Mouse (Mus musculus) T-cell, adult 2 months (primary cell): Measurements from ENCODE around the gene Tlk2.
A peak's percentile ranks its signal among the peaks of the same experiment; 100 is the strongest.

Source experiments
- DNase-seq: peaks from one replicate; pipeline ENCODE4 v3.0.0; 2022; ENCODE audit warnings: low spot score

Tlk2 gene

DNA sequence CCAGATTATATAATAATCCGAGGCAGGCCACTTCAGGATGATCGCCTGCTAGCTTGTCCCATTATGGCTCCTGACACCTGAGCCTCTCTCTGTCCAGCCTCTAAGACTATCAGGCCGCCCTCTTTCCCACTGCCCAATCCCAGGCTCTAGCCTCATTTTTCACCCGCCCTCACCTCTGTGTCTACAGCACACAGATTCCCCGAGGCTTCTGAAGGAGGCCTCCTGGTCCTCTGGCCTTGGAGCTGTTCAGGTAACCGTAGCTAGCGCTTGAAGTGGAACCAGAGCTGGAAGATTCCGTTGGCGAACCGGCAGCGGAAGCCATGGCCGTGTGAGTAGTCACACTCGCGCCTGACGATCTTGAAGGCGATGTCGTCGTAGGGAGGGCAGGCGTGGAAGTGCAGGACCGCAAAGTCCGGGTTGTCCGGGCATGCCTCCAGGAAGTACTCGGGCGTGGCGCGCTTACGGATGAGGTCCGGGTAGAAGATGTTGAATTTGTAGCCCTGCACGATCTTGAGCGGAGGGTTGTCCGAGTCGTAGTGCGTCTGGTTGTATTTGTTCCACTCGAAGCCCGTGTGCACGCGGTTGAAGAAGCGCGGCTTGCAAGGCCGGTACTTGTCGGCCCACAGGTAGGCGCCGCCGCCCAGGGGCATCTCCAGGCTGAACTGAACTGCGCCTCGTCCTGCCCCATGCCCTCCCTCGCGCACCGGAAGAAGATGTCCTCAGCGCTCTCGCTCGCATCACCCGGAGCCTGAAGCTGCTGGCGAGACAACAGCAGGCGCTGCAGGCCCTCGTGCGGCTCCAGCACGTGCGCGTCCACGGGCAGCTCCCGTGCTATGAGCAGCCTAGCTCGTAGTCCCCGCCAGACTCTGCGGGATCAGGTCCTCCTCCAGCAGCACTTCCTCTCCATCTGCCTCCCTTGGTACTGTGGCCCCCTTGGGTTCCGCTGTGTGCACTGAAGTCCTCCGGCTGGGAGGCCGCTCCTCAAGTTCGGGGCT lies 13.8 kb upstream of the Tlk2 start:
- DNase-seq: no peak

DNA sequence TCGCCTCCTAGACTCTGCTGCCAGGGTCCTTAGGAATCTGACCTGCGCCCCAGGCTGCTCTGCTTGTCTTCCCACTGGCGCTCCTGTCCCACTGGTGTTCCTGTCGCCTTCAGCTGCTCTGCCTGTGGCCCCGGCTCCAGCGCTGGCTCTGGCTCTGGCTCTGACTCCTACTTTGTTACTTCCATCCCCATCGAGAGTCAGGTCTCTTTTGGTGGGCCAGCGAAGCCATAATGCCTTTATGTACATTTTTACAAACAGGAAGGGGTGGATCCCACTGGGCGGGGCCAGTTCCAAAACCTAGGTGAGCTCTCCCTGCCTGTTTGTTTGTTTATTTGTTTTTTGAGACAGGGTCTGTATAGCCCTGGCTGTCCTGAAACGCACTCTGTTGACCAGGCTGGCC lies 11.8 kb upstream of the Tlk2 start:
- DNase-seq: no peak

DNA sequence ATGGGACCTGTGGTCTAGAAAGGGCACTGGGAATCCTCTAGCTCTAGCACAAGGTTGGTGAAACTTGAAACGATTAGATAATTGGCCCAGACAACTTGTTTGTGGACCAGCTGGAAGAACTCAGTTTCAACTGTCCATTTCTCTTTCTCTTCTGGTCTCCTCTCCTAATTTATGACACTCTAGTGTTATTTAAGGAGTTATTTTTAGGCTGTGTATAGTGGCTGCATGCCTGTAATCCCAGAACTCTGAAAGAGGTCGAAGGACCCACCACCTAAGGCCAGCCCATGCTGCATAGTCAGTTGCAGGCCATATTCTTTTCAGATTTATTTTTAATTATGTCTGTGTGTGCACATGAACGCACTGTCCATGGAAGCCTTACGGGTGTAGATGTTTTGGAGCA lies 916 bp downstream of the Tlk2 start:
- DNase-seq: no peak

DNA sequence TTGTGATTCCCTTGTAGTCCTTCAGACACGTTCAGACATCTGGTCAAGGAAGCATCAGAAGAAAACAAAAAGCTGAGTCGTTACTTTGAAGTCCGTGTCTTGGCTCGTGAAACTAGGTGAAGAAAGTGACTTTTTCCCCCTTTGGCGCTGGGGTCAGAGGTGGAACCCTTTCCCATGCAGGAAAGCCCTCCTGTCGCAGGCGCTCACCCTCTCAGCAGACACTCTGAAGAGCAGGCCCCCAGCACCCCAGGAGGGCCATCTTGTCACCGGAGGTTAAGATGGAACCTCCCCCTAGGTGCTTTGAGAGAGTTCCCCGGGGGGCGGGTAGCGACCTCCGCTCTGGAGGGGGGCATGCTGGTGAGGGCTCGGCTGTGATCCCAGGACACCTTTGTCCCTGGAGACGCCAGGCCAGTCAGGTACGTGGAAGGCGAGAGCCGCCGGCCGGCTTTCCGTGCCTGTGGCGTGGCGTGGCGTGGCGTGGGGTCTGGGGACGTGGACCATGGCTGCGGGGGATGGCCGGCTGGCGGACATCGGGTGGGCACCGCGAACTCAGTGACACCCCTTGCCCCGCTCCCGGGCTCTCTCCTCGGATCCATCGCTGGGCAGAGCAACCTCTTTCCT lies 2.0 kb downstream of the Tlk2 start:
- peak; percentile 52 for DNase-seq

DNA sequence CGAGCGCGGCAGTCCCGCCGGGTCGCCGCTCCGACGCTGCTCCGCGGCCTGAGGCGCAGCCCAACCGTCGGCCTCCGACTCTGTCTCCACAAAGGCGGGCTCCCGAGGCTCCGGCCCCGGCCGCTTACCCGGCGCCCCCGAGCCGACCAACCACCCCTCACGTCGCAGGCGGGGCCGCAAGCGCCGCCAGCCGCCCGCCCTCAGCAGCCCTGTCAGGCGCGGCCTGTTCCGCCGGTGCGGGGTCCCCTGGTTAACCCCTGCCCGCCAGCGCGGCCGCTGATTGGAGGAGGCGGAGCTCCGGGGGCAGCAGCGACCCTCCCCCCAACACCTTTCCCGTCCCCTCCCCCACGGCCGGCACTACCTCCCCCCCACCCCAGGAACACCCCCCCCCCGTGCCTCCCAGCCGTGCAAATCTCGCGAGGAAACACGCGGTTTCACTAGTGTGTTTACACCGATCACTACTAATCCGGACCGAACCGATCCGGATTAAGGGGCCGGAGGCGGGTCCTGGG lies 2.6 kb downstream of the Tlk2 start:
- peak; percentile 84 for DNase-seq

DNA sequence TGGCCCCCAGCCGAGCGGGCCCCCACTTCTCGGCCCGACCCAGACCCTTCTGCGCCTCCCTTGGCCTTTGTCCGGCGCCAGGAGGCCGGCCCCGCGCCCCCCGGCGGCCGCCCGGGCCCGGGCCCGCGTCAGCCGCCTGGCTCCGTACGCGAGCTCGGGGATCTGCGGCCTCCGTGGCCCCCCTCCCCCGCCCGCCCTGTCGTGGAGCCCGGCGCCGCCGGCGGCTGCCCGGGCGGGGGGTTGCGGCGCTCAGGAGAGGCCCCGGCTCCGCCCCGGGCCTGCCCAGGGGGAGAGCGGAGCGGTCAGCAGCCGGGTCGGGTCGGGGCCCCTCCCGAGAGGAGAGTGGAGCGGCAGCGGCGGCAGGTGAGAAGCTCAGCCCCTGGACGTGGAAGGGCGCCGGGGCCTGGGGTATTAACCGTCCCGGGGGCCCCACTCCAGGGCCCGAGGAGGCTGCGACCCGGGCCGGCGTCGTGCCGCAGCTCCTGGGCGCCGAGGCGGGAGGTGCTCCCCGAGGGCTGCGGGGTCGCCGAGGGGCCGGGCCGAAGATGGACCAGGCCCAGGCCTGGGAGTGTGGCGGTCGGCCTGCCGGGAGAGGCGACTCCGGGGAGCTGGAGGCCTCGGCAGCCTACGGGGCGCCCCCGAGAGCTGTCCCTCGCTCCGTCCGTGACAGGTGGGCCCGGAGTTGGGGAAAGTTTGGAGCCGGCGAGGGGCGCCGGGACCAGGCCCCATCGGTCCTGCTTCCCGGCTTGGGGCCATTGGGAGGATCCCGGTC lies 3.3 kb downstream of the Tlk2 start:
- peak; percentile 43 for DNase-seq

DNA sequence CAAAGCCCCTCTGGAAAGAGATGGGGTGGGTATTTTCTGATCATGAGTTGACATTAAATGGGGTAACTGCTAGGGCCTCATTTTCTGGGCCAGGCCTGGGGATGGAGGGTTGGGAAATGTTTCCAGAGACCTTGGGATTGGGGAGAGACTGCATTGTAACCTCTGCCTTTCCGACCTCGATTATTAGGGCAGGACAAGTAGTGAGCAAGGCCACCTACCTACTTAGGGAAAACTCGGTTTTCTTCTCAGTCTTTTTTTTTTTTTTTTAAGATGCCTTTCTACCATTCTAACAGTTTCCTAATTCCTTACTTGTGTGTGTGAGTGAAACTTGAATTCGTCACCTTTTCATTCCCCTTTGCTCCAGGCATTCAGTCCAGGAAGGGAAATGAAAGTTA lies 3.9 kb downstream of the Tlk2 start:
- DNase-seq: no peak

DNA sequence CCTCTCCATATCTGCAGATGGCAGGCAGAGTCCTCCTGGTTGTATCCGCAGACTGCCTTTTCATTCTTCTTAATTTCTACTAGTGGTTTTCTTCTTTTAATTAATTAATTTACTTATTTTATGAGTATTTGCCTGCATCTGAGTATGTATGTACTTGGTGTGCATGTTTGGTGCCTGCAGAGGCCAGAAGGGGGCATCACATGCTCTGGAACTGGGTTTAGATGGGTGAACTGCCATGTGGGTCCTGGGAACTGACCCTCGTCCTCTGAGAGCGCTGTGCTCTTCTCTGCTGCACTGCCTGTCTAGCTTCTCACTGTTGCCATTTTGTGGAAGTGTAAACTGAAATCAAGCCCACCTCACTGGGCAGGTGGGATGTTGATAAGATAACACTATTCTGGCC lies 6.1 kb downstream of the Tlk2 start:
- DNase-seq: no peak

DNA sequence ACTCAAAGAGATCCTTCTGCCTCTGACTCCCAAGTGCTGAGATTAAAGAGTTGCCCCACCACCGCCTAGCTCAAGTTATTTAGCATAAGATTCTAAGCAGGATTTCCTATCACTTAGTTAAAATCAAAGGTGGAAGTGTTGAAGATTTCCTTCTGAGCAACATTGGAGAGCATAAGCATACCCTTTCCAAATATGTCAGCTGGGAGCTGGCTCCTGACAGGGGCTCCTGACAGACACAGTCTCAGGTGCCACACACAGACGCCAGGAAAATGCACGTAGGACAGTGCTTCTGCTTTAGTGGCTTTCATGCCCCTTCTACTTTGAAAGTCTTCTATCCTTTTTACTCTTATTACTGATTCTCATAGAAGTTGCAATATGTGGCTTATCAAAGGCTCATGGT lies 13.6 kb downstream of the Tlk2 start:
- no peak for DNase-seq

DNA sequence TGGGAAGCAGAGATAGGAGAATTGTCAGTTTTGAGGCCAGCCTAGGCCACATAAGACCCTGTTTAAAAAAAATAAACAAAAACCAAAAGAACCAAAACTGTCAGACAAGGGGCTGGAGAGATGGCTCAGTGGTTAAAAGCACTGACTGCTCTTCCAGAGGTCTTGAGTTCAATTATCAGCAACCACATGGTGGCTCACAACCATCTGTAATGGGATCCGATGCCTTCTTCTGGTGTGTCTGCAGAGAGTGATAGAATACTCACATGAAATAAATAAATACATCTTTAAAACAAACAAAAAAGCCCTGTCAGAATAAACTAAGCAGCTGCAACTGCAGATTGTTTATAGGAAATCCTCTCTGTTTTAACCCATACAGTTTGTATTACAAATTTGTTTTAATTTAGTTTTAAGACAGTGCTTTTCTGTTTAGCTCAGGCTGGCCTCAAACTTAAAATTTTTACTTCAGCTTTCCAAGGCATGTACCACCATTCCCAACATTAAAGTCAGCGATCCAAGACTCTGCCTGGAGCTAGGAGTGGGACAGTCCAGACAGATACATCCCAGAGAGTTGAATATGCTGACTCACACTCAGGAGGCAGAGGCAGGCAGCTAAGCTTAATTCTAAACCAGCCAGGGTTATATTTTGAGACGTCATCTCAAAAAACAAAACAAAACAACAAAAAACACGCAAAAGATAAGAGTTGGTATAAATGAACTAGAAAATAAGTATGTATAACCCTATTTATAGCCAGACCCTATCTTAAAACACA lies 18.5 kb downstream of the Tlk2 start:
- DNase-seq: no peak

DNA sequence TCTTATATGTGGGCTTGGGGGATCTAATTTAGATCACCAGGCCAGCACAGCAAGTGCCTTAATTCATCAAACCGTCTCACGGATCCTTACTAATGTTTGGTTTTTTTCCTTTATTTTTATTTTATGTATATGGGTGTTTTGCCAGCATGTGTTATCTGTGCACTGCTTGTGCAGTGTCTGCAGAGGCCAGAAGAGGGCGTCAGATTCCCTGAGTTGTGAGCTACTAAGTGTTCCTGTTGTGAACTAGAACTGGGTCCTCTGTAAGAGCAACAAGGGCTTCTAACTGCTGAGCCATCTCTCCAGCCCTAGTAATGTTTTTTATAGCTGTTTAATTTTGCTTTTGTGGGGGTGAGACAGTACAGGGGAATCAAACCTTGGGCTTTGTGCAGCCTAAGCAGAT lies 23.8 kb downstream of the Tlk2 start:
- DNase-seq: peak; percentile 22

DNA sequence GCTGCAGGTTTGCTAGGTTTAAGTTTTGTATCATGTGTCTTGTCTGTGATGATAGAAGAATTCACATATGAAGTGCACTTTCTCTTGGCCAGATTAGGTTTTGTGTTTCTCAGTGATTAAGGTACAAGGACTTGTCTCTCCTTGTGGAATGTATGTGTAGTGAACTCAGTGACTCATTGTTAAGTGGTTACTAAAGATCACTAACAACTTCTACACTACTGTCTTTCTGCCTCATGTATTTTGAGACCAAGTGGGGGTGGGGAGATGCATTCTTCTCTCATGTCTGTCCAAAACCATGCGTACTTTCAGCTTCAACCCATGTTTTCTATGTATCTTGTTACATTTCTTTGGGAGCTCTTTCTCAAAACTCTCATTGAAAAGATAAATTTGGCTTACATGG lies 31.4 kb downstream of the Tlk2 start:
- no peak for DNase-seq

DNA sequence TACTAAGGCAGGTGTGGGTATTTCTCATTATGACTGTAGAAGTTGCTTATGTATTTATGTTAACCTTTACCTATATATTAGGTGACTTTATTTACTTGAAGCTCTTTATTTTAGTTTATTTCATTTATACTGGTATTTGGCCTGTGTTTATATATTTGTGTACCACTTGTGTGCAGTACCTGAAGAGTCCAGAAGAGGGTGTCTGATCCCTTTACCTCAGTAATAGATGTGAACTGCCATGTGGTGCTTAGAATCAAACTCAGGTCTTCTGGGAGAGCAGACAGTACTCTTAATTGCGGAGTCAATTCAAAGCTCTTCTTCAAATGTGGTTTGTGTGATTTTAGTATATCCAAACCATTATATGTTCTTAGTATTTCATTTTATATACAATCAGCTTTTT lies 35.6 kb downstream of the Tlk2 start:
- DNase-seq: no peak

DNA sequence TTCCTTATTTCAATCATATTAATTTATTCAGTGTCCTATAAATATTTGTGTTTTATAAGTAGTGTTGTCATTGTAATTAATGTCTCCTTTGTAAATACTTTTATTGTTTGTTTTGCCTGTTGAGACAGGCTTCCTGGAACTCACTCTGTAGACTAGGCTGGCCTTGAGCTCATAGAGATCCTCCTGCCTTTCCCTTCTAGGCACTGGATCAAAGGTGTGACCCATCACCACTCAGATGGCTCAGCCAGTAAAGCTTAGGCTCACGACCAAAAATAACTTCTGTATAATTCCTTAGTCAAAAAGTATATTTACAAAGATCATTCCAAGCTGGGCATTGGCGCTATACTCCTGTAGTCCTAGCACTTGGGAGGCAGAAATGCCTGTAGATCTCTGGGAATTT lies 39.2 kb downstream of the Tlk2 start:
- DNase-seq: no peak

DNA sequence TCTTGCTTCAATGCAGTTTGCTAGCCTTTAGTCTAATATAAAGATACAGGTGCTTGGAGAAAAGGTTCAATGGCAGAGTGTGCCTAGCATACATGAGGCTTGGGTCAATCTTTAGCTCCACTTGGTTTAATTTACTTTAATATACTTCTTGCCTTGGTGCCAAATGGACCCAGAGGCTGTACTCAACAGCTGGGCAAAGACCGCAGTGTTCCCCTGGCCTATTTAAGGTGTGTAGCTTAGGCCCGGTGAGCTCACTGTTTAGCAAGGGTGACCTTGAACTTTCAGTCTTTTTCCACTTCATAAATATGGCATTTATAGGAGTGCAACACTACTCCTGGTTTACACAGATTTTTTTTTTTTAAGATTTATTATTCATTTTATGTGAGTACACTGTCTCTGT lies 55.9 kb downstream of the Tlk2 start:
- DNase-seq: no peak

DNA sequence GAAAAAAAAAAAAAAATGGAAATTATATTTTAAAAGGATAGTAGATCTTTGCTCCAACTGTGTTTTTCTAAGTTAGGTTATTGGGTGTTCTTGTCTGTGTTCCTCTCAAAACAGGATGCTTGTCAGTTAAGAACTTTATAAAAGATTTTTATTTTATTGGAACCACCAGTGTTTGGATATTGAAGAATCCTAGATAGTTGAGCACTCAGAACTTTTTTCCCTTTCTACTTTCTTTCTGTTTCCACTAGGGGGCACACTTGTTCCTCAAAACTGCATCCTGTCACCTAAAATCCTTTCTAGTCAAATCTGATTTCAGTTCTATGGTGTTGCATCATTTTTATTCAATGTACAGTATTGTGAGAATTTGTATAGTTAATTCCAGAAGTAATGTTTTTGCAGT lies 62.4 kb downstream of the Tlk2 start:
- DNase-seq: peak; percentile 6

DNA sequence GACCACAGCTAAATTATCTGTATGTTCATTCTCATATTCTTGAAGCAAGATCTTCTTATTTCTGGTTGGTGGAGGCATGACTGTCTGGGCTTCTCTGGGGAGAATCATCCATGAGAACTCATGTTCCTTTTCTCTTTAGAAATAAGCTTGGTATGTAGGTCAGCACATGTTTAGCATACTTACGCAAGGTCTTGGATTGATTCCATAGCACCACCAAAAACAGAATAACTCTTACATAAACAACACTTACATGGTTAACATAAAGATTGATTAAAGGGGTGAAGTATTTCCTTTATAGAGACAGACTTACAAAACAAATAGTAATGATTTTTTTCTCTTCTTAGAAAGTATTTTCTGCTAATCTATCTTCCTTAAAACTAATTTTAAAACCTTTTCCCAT lies 67.8 kb downstream of the Tlk2 start:
- DNase-seq: no peak

DNA sequence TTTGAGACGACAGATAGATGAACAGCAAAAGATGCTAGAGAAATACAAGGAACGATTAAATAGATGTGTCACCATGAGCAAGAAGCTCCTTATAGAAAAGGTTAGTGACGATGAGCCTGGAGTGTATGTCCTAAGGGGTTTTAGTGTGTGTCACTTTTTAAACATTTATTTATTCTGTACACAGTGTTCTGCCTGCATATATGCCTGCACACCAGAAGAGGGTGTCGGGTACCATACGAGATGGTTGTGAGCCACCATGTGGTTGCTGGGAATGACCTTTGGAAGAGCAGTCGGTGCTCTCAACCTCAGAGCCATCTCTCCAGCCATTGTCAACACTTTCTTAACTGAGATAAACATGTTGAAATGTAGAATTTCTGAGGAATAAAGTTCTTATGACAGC lies 68.2 kb downstream of the Tlk2 start:
- DNase-seq: no peak

DNA sequence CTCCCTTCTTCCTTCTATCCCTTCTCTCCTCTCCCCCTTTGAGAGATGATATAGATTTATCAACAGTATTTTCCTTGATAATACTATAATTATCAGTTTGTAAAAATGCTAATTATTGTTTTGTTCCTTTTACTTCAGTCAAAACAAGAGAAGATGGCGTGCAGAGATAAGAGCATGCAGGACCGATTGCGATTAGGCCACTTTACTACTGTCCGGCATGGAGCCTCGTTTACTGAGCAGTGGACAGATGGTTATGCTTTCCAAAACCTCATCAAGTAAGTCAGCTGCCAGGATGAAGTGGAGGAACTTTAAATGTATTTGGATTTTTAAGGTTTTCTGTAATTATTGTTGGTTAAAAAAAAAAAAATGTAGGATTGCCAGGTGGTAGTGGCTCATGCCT lies 68.7 kb downstream of the Tlk2 start:
- DNase-seq: no peak

DNA sequence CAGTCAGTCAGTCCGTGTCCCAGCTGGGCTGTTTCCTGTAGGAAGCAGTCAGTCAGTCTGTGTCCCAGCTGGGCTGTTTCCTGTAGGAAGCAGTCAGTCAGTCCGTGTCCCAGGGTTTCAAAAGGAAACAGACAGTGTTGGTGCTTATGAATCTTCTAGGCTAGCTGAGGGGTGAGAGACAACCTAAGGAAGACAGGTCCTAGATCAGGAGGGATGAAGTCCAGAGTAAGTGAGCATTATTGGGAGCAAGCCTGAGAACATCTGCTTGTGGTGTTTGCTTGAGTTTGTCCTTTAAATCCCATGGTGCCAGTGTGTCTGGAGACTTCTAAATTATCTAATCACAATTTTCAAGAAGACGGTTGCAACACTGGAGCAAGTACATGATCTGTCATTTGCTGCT lies 81.1 kb downstream of the Tlk2 start:
- DNase-seq: no peak

DNA sequence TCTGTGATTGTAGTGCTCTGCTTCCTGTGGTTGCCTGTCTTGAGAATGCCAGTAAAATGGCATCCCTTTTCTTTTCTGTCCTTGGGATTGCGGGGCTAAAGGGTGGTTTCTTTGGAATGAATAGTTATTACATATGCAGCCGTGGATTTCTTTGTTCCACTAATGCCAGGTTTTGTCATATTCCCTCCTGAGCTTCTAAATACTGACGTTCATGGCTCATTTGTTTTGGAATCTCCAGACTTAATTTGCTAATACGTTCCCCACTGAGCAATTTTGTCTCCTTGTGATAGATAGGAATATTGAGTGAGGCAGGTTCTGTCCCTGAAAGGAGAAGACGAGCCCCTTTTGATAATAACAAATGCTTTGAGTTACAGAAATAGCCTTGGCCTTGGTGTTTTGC lies 82.5 kb downstream of the Tlk2 start:
- no peak for DNase-seq
